Mouse (Mus musculus) heart, embryonic 14.5 days (tissue): Measurements from ENCODE around the gene H2-M10.3. TPM values are rescaled to one million over a fixed set of nuclear protein-coding genes. Genes with fewer than 3 reads are reported as not detected.
"Not testable (repeated sequence)": the region's sequence is repeated elsewhere in the genome, so short reads cannot be mapped to it uniquely, and the experiment has no call there.

Experiments
- ATAC-seq: fragments of 200-750 bp; cut with Nextera tagmentation; 2 replicates; pipeline ENCODE4 v1.8.0; 2017; ENCODE audit warnings: low read depth, moderate TSS enrichment; ENCODE audit not compliant: insufficient number of reproducible peaks, insufficient read depth, low FRiP score
- H3K27ac ChIP-seq, 2 experiments: fragments of 200-500 bp in 1 of 2; fragments of 300-500 bp in 1 of 2; sonication (generic) in 1 of 2; replicated peaks in 1 of 2; 2 replicates each; pipeline ENCODE4 v1.5.1; 2012 to 2014; ENCODE audit warnings: low read depth in 2 of 2, low read length in 2 of 2, control low read depth in 1 of 2, mild to moderate bottlenecking in 1 of 2, mixed read lengths in 1 of 2; ENCODE audit not compliant: control insufficient read depth in 1 of 2, insufficient read depth in 1 of 2
- H3K27me3 ChIP-seq: fragments of 300-500 bp; sonication (generic); 2 replicates; pipeline ENCODE4 v1.6.1; 2014; ENCODE audit warnings: mild to moderate bottlenecking, low read length, control low read depth; ENCODE audit not compliant: control insufficient read depth, insufficient read depth
- H3K36me3 ChIP-seq: fragments of 300-500 bp; sonication (generic); 2 replicates; pipeline ENCODE4 v1.6.1; 2014; ENCODE audit warnings: mild to moderate bottlenecking, control low read depth, low read length, mixed read lengths; ENCODE audit not compliant: control insufficient read depth, insufficient read depth
- H3K4me1 ChIP-seq, 2 experiments: fragments of 200-500 bp in 1 of 2; fragments of 300-500 bp in 1 of 2; sonication (generic) in 1 of 2; 2 replicates each; pipeline ENCODE4 v1.6.1; 2012 to 2014; ENCODE audit warnings: low read length in 2 of 2, control low read depth in 1 of 2, mixed read lengths in 1 of 2; ENCODE audit not compliant: control insufficient read depth in 2 of 2, insufficient read depth in 2 of 2
- H3K4me2 ChIP-seq: fragments of 300-500 bp; sonication (generic); 2 replicates; pipeline ENCODE4 v1.6.1; 2014; ENCODE audit warnings: mild to moderate bottlenecking, low read length
- H3K4me3 ChIP-seq, 2 experiments: fragments of 200-500 bp in 1 of 2; fragments of 300-500 bp in 1 of 2; sonication (generic) in 1 of 2; 2 replicates each; pipeline ENCODE4 v1.5.1; 2012 to 2014; ENCODE audit warnings: low read length in 2 of 2, mild to moderate bottlenecking in 2 of 2, control low read depth in 1 of 2, low read depth in 1 of 2, moderate library complexity in 1 of 2; ENCODE audit not compliant: control insufficient read depth in 1 of 2, insufficient read depth in 1 of 2
- H3K9ac ChIP-seq: fragments of 300-500 bp; sonication (generic); 2 replicates; pipeline ENCODE4 v1.6.1; 2014; ENCODE audit warnings: mild to moderate bottlenecking, low read length
- H3K9me3 ChIP-seq: fragments of 300-500 bp; sonication (generic); 2 replicates; pipeline ENCODE4 v1.6.1; 2016; ENCODE audit warnings: low read length, control low read depth; ENCODE audit not compliant: control insufficient read depth
- WGBS: fragments of 180-500 bp; shearing (Covaris S2); extraction: QIAGEN DNeasy Blood & Tissue Kit; methylation state at CpG from one replicate; pipeline ENCODE4 v1.1.7; 2014; 5-methylcytosine and 5-hydroxymethylcytosine counted together
- polyA plus RNA-seq: library from polyadenylated mRNA; unstranded; fragments of >200 nt; fragmentation: Nextera tagmentation; extraction: Ambion mirVana; gene quantifications from 2 replicates; pipeline ENCODE4 v1.2.1, GENCODE M21; 2014

Gene H2-M10.3
- polyA plus RNA-seq, 1 experiment from 2014 or later, result not detected

DNA sequence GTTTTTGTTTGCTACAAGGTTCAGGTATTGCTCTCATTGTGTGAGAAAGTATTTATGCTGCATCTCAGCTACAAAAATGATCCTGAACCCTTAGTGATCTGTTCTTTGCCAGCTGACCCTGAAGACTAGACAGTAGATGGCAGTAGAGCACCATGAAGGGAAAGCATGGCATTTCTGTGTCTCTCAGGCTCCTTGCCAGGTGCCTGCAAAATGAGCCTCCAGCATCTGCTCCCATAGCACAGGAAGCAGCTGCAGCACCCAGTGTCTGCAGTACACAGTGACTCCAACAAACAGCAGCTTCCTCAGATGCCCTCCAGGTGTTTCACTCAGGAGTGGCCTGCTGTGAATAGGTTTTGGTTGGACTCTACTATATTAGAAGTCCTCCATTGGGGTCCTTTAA, 12.9 kb downstream of the H2-M10.3 start:
- not testable (repeated sequence) for H3K9ac ChIP-seq, H3K27me3 ChIP-seq, H3K4me2 ChIP-seq, H3K4me3 ChIP-seq, H3K27ac ChIP-seq, ATAC-seq, H3K4me1 ChIP-seq, H3K9me3 ChIP-seq, H3K36me3 ChIP-seq

DNA sequence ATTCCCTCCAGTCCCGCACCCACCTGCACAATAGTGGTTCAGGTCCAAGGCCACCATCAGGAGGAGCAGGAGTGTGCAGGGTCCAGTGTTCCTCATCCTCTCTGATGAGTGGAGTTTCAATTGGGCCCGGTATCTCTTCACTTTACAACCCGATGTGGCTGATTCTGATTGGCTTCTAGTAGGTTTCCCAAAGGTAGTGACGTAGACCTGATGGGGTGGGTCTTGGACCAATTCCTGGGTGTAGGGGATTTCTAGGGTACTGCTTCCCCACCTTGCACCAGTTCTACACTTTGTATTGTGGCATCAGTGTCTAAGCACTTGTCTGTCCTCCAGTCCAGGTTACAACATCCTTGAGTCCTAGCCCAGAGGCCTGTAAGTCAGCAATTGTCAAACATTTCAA, 42.2 kb downstream of the H2-M10.3 start, which contains the start of gene H2-M10.1:
Gene H2-M10.1, minus strand, starts transcription at position 101 of the 400 bp plus-strand sequence.
- H3K27me3 ChIP-seq, result no peaks in the 10 kb centered on the region
- H3K9ac ChIP-seq, result no peak within 1 kb of the TSS
- WGBS, result 79% methylated on average over 4 of the region's 4 CpGs
- no peaks in the 10 kb centered on the region for H3K9me3 ChIP-seq
- no peaks in the 10 kb centered on the region for H3K4me1 ChIP-seq
- no peak within 1 kb of the TSS for H3K27ac ChIP-seq
- no peaks in the 10 kb centered on the region for H3K36me3 ChIP-seq
- no peak for ATAC-seq
- H3K4me3 ChIP-seq, result no peak within 1 kb of the TSS
- H3K4me2 ChIP-seq, result no peak within 1 kb of the TSS

DNA sequence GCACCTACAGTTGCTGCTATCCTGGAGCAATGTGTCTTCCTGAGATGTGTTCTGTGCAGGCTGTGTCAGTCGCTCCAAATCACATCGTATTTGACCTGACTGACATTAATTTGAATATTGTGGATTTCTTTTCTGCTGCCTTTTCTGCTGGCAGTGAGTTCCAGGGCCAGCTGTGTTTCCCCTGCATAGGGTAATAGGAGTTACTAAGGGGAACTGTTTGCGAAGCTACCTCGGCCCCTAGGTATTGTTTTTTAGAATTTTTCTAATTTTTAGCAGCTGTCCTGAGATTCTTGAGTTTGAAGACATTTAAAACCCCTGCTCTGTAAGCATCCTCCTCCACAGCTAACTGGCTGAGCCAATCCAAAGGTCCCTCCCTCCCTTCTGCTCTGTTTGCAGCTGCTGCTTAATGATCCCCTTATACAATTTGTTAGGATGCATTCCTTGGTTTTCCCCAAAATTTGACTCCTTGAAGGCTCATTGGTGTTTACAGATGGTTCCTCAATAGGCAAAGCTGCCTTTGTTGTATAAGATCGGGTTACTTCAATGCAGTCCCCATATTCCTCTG, 52.4 kb downstream of the H2-M10.3 start:
- H3K9me3 ChIP-seq, result no peaks in the 10 kb centered on the region
- no peaks in the 10 kb centered on the region for H3K36me3 ChIP-seq
- ATAC-seq, result no peak
- no peak overlapping the region for H3K9ac ChIP-seq
- 35% methylated on average over 5 of the region's 5 CpGs for WGBS
- peak overlapping the region; percentile 92 for H3K4me2 ChIP-seq
- H3K4me1 ChIP-seq, result peaks cover 0 to 3% of the 10 kb centered on the region in 2 experiments; a peak in 2 of 4 replicates
- H3K27me3 ChIP-seq, result peaks cover 6% of the 10 kb centered on the region; the same call in 1 of the 2 replicates
- peak overlapping the region; percentile 54 to 71 for H3K4me3 ChIP-seq
- H3K27ac ChIP-seq, result no peak overlapping the region

DNA sequence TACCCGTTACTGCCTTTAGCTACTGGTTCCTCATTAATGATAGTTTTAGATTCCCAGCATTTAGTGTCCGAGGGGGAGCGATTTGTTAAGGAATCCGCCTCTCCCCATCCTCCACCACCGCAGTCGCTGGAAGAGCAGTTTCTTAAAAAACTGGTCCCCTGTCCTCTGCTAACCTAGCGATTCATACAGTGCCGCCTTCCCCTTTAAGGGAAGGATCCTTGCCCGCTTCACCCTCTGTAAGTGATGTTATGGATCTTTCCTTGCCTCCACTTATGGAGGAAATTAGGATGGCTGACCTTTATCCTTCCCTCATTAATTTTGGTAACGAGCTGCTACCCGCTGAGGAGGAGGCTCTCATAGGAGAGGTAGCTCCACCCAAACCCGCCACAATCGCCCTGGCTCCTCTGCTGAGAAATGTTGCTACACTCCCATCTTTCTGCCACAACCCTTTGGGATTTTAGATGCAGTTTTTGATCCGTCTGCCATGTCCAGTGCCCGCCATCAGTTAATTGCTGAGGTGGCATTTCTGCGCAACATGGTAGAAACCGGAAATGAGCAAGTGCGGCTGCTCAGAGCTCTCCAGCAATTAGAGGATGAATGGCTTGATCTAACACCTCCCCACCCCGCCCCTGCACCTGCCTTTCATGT, 53.1 kb downstream of the H2-M10.3 start:
- H3K9me3 ChIP-seq, result no peaks in the 10 kb centered on the region
- no peaks in the 10 kb centered on the region for H3K36me3 ChIP-seq
- WGBS, result under 1% methylated on average over 19 of the region's 19 CpGs
- peak overlapping the region; percentile 66 for H3K9ac ChIP-seq
- peaks cover 0 to 3% of the 10 kb centered on the region in 2 experiments; a peak in 2 of 4 replicates for H3K4me1 ChIP-seq
- H3K4me2 ChIP-seq, result peak overlapping the region; percentile 92
- peaks cover 6% of the 10 kb centered on the region; the same call in 1 of the 2 replicates for H3K27me3 ChIP-seq
- H3K4me3 ChIP-seq, result peak overlapping the region; percentile 54 to 71
- H3K27ac ChIP-seq, result no peak overlapping the region
- ATAC-seq, result no peak

Other genes with a start within 250 kb of the H2-M10.3 start
- not detected in 2 replicates for gene Gm19684, start 246.7 kb downstream of the H2-M10.3 start, polyA plus RNA-seq
- gene Gm7030, start 239.0 kb downstream of the H2-M10.3 start, polyA plus RNA-seq, result not detected in 2 replicates
- gene Gm8909, start 199.9 kb downstream of the H2-M10.3 start, polyA plus RNA-seq, result not detected in 2 replicates
- not detected in 2 replicates for gene H2-T3, start 178.1 kb downstream of the H2-M10.3 start, polyA plus RNA-seq
- gene Rpp21, start 110.3 kb downstream of the H2-M10.3 start, polyA plus RNA-seq, result 108 and 111 TPM in 2 replicates
- 8.7 and 9.5 TPM in 2 replicates for gene Trim39, start 96.2 kb downstream of the H2-M10.3 start, polyA plus RNA-seq
- gene H2-M10.2, start 81.9 kb downstream of the H2-M10.3 start, polyA plus RNA-seq, result not detected in 2 replicates
- gene H2-M10.1, start 42.3 kb downstream of the H2-M10.3 start, polyA plus RNA-seq, result not detected in 2 replicates
- not detected in 2 replicates for gene H2-M10.4, start 93.9 kb upstream of the H2-M10.3 start, polyA plus RNA-seq
- not detected in 2 replicates for gene H2-M11, start 178.7 kb upstream of the H2-M10.3 start, polyA plus RNA-seq